Mouse (Mus musculus) ES-E14 (cell line): ENCODE data around the gene Zfp619. TPM values are rescaled to one million over a fixed set of nuclear protein-coding genes. Genes with fewer than 3 reads are reported as not detected.

Source experiments
- DNase-seq: peaks from one replicate; pipeline ENCODE4 v3.0.0-alpha.2; 2013; ENCODE audit warnings: low read depth, low spot score
- H3K27ac ChIP-seq: 2 replicates; pipeline ENCODE4 v1.5.1; 2012; ENCODE audit warnings: low read depth, mild to moderate bottlenecking, low read length, moderate library complexity, mixed read lengths; ENCODE audit not compliant: poor library complexity, insufficient read depth, severe bottlenecking
- H3K36me3 ChIP-seq: 2 replicates; pipeline ENCODE4 v1.6.1; 2012; ENCODE audit warnings: mild to moderate bottlenecking, low read length, moderate library complexity, mixed read lengths; ENCODE audit not compliant: control insufficient read depth, poor library complexity, insufficient read depth, severe bottlenecking
- H3K4me1 ChIP-seq, 2 experiments: fragments of 150-350 bp in 1 of 2; sonication (generic) in 1 of 2; 2 replicates each; pipeline ENCODE4 v1.6.1; 2012; ENCODE audit warnings: low read length in 2 of 2, mild to moderate bottlenecking in 1 of 2, mixed read lengths in 1 of 2; ENCODE audit not compliant: control insufficient read depth in 2 of 2, insufficient read depth in 2 of 2, poor library complexity in 1 of 2
- H3K4me3 ChIP-seq, 2 experiments: fragments of 150-350 bp in 1 of 2; sonication (generic) in 1 of 2; 2 replicates each; pipeline ENCODE4 v1.5.1; 2012; ENCODE audit warnings: low read length in 2 of 2, low read depth in 1 of 2, mild to moderate bottlenecking in 1 of 2, mixed read lengths in 1 of 2; ENCODE audit not compliant: insufficient read depth in 1 of 2, poor library complexity in 1 of 2, severe bottlenecking in 1 of 2
- H3K9ac ChIP-seq: 2 replicates; pipeline ENCODE4 v1.6.1; 2012; ENCODE audit warnings: low read depth, mild to moderate bottlenecking, low read length, mixed read lengths; ENCODE audit not compliant: poor library complexity, insufficient read depth, severe bottlenecking
- H3K9me3 ChIP-seq: fragments of 150-350 bp; sonication (generic); 2 replicates; pipeline ENCODE4 v1.6.1; 2012; ENCODE audit warnings: low read depth, mild to moderate bottlenecking, low read length; ENCODE audit not compliant: control insufficient read depth, insufficient read depth
- CHD2 ChIP-seq: IDR thresholded peaks from 2 replicates; pipeline ENCODE4 v1.6.1; 2014; ENCODE audit warnings: mild to moderate bottlenecking, low read depth, low read length, inconsistent platforms
- HCFC1 ChIP-seq: IDR thresholded peaks from 2 replicates; pipeline ENCODE4 v1.6.1; 2012; ENCODE audit warnings: low read length, inconsistent platforms, borderline replicate concordance; ENCODE audit not compliant: insufficient read depth
- MAFK ChIP-seq: IDR thresholded peaks from 2 replicates; pipeline ENCODE4 v1.6.1; 2014; ENCODE audit warnings: mild to moderate bottlenecking, low read depth, low read length, inconsistent platforms; ENCODE audit not compliant: insufficient read depth
- ZC3H11A ChIP-seq: IDR thresholded peaks from 2 replicates; pipeline ENCODE4 v1.6.1; 2012; ENCODE audit warnings: low read depth, mild to moderate bottlenecking, inconsistent platforms, low read length, borderline replicate concordance
- ZNF384 ChIP-seq: IDR thresholded peaks from 2 replicates; pipeline ENCODE4 v1.6.1; 2012; ENCODE audit warnings: low read depth, low read length, inconsistent platforms
- in situ Hi-C, 2 experiments: fragments of 600-800 bp; cut with MboI; formaldehyde crosslinking; loops; one replicate each; pipeline ENCODE4 v1.15.1; 2025; ENCODE audit warnings: low sequenced_read_pairs in 2 of 2, inconsistent platforms in 1 of 2; ENCODE audit not compliant: unreplicated experiment in 2 of 2
- total RNA-seq: library from RNA; depleted of rRNA; stranded (reverse); fragments of 300-350 nt; gene quantifications from 2 replicates; pipeline ENCODE4 v1.2.3, GENCODE M21; 2012

Gene Zfp619
- total RNA-seq, 1 experiment = 3.7 TPM

DNA sequence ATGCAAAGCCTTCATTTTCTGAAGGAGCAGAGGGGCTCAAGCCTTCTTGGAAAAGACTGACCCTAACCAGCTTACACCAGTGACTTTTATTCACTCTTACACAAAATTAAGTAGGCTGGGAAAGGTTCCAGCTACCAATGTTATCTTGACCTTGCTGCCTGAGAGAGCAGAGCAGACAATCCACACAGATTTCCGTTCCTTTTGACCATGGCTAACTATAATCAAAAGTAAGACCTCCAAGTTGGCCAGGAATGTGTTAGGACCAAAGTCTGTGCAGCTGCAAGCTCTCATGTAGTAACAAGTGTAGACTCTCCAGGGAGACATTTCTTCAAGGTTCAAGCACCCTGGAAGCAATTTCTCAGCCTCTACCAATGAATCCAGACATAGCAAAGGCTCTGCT, 25.6 kb downstream of the Zfp619 start:
- Histone ChIP-seq H3K27ac (no peak overlapping the region), H3K9me3 (no peaks in the 10 kb centered on the region), H3K9ac (no peak overlapping the region), H3K36me3 (no peaks in the 10 kb centered on the region), H3K4me1 (no peaks in the 10 kb centered on the region), H3K4me3 (no peak overlapping the region)
- DNase-seq = no peak
- TF ChIP-seq HCFC1 (no peak), CHD2 (no peak), MAFK (no peak), ZC3H11A (no peak), ZNF384 (no peak)
- in situ Hi-C loops = no loop called here

- Histone ChIP-seq H3K36me3 (no peaks in the 10 kb centered on the region), H3K4me3 (peak overlapping the region; percentile 62 to 75), H3K27ac (no peak overlapping the region), H3K9me3 (no peaks in the 10 kb centered on the region), H3K9ac (peak overlapping the region; percentile 61), H3K4me1 (no peaks in the 10 kb centered on the region)
- TF ChIP-seq CHD2 (no peak), MAFK (peak; percentile 59; the same call in 1 of the 2 replicates), ZC3H11A (no peak), HCFC1 (no peak; the same call in 1 of the 2 replicates), ZNF384 (no peak)
- in situ Hi-C loops = no loop called here
- peak; percentile 85 for DNase-seq
Measured at GRCm38 (mm10) chr7:39544242-39545111, 26.9 kb downstream of the Zfp619 start.

GRCm38 (mm10) chr7:39545134-39545533, 27.6 kb downstream of the Zfp619 start:
- no peak overlapping the region for H3K27ac ChIP-seq

DNA sequence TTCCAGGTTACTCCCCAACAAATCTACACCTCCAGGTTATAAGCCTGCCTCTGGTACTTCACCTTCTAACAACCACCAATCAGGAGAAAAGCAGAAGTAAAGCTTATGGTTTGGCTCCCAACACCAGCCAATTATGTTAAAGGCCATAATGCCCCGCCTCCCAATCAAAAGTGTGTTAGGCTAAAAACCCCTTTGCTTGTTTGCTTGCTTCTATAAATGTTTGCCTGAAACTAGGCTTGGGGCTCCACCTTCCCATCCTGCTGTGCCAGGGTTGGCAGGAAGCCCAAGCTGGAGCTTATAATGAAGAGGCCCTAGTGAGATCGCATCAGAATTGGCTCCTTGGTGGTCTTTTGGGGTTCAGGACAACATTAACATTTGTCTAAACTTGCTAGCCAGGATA, 31.8 kb downstream of the Zfp619 start:
- TF ChIP-seq CHD2 = no peak
- no peak for TF ChIP-seq HCFC1
- no peak for TF ChIP-seq ZNF384
- TF ChIP-seq ZC3H11A = no peak
- no peak for TF ChIP-seq MAFK
- Histone ChIP-seq H3K36me3 (no peaks in the 10 kb centered on the region), H3K27ac (no peak overlapping the region), H3K9me3 (no peaks in the 10 kb centered on the region), H3K9ac (no peak overlapping the region), H3K4me1 (peaks cover 0 to 3% of the 10 kb centered on the region in 2 experiments; a peak in 1 of 4 replicates), H3K4me3 (no peak overlapping the region)
- in situ Hi-C loops = no loop called here
- DNase-seq = no peak

More at GRCm38 (mm10) chr7:39545134-39545533, 27.6 kb downstream of the Zfp619 start:
- in situ Hi-C loops = no loop called here
- Histone ChIP-seq H3K9me3 (no peaks in the 10 kb centered on the region), H3K36me3 (no peaks in the 10 kb centered on the region), H3K9ac (0 out of 2 replicates have a peak overlapping the region, but pooled peaks have one; percentile 61), H3K4me3 (peak overlapping the region; percentile 62 to 75; a peak in 3 of 4 replicates), H3K4me1 (no peaks in the 10 kb centered on the region)
- DNase-seq = no peak
- TF ChIP-seq MAFK (no peak), CHD2 (no peak), ZC3H11A (no peak), HCFC1 (no peak), ZNF384 (no peak)
